Mouse (Mus musculus) mouse embryonic stem cell (cell line): ENCODE measurements around the gene Agmat.

Experiments
- in situ Hi-C, 2 experiments: fragments of 300-500 bp; cut with MboI; formaldehyde crosslinking; loops; 1 replicate in 1 of 2; 3 replicates in 1 of 2; pipeline ENCODE4 v1.14.3; 2019 to 2020; ENCODE audit warnings: low sequenced_read_pairs in 2 of 2, low pct_unique_long_range_greater_than_20kb in 1 of 2, mixed read lengths in 1 of 2; ENCODE audit not compliant: unreplicated experiment in 1 of 2

Agmat gene

DNA sequence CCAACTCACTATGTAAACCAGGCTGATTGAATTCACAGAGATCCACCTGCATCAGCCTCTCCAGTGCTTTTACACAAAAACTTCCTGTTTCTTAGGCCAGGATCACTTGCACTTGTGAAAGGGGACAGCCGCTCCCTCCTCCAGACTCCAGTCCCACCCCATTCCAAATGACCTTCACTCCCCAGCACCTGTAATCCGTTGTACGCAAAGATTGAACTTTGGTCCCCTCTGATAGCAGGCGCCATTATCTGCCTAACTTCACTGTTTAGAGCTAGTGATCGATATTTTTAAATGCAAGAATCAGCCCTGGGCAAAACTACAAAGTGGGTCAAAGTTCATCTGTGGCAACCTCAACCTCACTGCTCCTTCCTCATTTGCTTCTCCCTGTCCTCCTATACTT lies 14.7 kb upstream of the Agmat start:
- in situ Hi-C loops: no loop called here

DNA sequence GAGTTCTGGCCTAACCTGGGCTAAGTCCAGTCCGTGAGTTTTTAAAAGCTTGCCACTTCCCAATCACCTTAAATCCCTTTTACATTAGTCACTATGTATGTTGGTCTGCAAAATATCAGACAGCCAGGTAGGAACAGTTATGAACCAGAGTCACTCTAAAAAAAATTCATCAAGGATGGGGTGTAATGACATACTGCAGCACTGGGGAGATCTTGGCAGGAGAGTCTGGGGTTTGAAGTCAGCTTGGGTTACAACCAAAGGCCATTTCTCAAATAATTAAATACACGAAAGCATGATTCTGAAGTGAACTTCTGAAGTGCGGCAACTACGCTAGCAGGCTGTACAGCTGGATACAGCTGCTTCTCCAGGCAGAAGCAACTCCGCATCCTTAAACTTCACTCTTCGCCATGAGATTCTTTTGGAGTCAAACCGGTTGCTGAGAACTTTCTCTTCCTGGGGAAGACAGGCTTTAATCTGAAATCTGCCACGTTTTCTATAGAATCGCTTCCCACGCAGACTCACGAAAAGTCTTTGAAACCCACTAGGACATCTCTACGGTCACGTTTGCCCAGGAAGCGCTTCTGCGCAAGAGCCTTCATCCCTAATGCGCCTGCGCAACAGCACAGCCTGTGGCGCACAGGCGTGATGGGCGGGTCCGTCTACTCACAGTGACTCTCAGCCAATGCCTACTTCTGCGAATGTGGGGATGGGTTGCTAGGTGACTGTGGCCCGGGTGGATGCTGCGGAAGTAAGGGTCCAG lies 11.8 kb upstream of the Agmat start:
- in situ Hi-C loops: no loop called here

DNA sequence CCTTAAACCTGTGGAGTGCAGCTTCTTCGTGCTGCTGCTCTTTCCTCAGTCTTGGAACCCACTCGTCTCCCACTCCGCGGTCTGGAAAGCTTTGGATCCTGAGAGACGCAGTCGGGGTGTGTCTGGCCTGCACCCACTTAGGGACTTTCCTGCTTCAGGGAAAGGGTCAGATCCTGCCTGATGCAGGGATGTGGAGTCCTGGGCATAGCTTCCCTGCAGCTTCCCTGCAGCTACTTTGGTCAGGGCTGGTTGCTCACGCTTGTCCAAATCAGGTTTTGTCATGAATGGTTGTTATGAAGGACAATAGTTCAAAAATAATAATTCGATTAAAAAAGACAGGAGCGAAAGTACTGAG lies 11.3 kb upstream of the Agmat start:
- in situ Hi-C loops: no loop called here

DNA sequence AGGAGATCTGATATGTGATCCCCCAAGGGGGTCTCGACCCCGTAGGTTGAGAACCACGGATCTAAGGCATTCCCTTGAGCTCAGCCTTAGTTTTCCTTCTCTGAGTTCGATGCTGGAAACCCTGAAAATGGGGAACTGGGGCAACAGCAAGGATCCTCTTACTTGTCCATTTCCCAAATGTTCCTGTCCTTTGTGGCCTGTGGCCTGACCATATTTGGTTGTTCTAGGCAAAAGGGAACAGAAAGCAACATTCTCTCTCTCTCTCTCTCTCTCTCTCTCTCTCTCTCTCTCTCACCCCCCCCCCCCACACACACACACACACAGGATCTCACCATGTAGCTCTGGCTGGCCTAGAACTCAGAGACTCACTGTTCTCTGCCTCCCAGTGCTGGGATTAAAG lies 9.6 kb upstream of the Agmat start:
- in situ Hi-C loops: no loop called here

GRCm38 (mm10) chr4:141738015-141738414 lies 8.5 kb upstream of the Agmat start:
- in situ Hi-C loops: no loop called here

DNA sequence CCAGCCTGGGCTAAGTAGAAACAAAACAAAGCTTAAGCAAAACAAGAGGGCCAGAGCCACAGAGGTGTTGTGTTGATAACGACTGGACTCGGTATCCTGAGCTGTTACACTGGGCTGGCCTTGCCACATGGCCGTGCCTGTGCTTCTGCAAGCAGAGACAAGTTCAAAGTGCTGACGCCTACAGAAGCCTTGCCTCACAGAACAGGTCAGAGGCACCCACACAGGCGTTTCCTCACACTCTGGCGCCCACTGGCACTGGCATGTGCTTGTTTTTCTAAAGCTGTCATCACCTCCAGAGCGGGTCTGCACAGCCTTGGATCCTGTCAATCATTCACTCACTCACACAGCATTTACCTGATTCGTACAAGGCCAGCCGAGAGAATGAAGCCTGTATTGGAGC lies 4.6 kb upstream of the Agmat start:
- in situ Hi-C loops: no loop called here

- in situ Hi-C loops: no loop called here
Observed at GRCm38 (mm10) chr4:141742381-141742780, 4.1 kb upstream of the Agmat start.

GRCm38 (mm10) chr4:141749557-141749956 lies 3.1 kb downstream of the Agmat start:
- in situ Hi-C loops: no loop called here

DNA sequence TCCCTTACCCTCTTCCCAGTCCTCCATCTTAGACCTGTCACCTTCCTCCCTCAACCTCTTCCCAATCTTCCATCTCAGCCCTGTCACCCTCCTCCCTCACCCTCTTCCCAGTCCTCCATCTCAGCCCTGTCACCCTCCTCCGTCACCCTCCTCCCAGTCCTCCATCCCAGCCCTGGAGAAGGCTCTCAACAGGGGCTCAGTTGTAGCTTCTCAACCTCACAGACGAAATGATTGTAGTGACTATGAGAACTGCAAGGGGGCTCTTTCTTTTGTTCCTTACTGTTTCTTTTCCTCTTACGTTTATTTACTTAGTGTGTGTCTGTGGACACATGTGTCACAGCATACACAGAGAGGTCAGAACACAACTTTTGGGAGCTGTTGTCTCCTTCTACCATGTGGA lies 4.4 kb downstream of the Agmat start:
- in situ Hi-C loops: no loop called here

- in situ Hi-C loops: no loop called here
Observed at GRCm38 (mm10) chr4:141751419-141752075, 5.1 kb downstream of the Agmat start.

DNA sequence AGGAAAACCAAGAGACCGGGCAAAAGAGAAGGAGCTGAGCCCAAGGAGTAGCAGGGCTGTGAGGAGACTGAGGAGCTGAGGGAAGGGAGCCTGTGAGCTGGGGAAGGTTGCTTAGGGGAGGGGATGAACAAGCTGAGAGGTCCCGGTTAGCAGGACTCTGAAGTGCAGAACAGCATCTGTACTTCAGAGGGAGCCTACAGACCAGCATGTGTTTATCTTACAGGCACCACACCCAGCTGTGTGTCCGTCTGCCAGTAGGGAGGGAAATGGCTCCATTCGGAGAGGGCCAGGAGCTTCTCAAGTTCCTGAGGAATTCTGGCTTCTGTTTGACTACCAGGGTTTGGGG lies 5.6 kb downstream of the Agmat start:
- in situ Hi-C loops: no loop called here

DNA sequence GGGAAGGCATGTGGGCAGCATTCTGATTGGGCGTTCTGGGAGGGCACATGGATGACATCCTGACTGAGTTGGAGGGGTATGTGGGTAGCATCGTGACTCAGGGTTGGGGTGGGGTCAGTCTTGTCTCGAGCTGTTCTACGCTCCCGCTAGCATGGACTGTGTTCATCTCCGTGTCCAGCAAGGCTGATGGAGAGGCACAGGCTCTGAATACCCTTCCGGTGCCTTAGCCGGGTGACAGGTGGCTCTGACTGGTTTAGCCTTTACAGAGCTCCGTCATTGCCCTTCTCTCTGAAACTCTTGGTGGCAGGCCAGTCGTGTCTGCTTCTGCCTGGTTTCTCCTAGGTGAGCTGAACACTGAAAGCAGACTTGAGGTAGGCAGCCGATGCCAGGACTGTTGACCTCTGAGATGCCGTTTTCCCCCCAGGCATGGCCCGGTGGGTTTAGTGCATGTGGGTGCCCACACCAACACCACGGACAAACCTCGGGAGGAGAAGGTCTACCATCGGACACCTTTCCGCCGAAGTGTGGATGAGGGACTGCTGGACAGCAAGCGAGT lies 9.0 kb downstream of the Agmat start:
- in situ Hi-C loops: no loop called here

DNA sequence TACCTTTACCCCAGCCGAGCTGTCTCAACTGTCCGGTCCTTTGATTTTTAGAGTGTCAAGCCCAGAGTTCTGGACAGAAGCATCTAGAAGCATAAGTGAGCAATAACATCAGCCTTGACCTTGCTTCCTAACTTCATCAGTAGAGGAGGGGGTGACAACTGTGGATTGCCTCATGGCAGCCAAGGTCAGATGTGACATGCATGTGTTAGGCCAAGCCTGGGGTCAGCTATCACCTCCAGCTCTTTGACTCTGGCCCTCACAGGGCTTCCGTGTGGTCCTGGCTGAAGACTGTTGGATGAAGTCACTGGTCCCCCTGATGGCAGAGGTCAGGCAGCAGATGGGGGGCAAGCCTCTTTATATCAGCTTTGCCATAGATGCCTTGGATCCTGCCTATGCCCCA lies 10.7 kb downstream of the Agmat start:
- in situ Hi-C loops: no loop called here

GRCm38 (mm10) chr4:141758874-141759542 lies 12.5 kb downstream of the Agmat start:
- in situ Hi-C loops: no loop called here

DNA sequence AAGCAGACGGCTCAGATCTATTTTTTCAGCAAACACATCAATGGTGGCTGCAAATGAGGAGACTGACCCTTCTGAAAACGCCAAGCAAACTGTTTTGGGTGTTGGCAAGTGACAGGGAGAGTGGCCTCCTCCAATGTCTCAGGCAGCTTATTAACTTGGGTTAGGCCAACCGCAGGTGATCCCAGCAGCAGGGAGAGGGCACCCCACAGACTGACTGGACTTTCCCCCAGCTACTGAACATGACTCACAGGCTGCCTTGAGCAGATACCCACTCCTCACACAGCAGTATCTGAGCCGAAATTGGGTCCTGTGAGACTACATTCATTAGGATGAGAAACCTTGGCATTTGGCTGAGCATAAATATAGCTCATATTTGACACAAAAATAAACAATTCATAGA lies 14.5 kb downstream of the Agmat start:
- in situ Hi-C loops: no loop called here

- in situ Hi-C loops: no loop called here
Observed at GRCm38 (mm10) chr4:141762102-141762598, 15.7 kb downstream of the Agmat start.

DNA sequence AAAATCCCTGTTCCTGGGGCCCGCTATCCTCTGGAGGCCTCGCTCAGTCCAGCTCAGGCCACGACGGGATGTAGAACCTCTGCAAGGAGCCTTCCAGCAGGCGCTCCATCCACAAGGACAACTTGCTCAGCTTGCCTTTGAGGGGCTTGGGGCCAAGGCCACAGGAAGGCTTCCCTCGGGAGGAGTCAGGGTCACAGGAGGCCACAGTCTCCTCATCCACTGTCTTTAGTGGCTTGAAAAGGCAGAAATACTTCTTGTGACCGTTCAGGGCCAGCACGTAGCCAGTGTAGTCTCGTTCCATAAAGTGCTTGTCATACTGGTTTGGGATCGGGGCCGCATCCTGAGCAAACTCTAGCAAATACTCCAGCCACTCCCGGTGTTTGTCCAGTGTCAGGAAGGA lies 17.0 kb downstream of the Agmat start:
- in situ Hi-C loops: no loop called here

GRCm38 (mm10) chr4:141765008-141765407 lies 18.5 kb downstream of the Agmat start:
- in situ Hi-C loops: no loop called here

DNA sequence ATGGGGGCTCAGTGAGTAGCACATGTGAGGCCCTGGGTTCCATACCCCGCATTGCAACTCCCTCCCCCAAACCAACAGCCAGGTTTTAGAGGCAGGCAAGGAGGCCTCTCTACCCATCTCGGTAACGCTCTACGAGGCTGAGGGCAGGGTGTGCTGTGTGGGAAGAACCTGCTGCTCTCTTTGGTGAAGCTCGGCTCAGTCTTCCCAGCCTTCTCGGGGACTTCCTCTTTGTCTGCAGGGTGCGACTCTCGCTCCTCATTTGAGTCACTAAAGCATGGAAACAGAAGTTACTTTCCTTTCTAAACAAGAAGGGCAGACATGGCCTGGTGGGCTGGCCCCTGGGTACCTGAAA lies 19.8 kb downstream of the Agmat start:
- in situ Hi-C loops: no loop called here
